Mouse (Mus musculus): ENCODE results near the gene Wdr3. TPM values are rescaled to one million over a fixed set of nuclear protein-coding genes. Genes with fewer than 3 reads are reported as not detected.

The Wdr3 gene
- polyA plus RNA-seq, 1 experiment from 2014 or later = 54.0 TPM

GRCm38 (mm10) chr3:100122445-100122844 lies 39.8 kb downstream of the Wdr3 start:
- Histone ChIP-seq H3K4me1 (no peaks in the 10 kb centered on the region), H3K4me2 (no peak overlapping the region), H3K9ac (no peak overlapping the region), H3K27ac (no peak overlapping the region), H3K36me3 (replicated peaks) (no peaks in the 10 kb centered on the region), H3K9me3 (no peaks in the 10 kb centered on the region), H3K4me3 (replicated peaks) (no peak overlapping the region), H3K27me3 (no peaks in the 10 kb centered on the region)
- ATAC-seq (ENCODE audit: low FRiP score) = no peak
- WGBS = 72% methylated on average over 1 of the region's 1 CpGs

GRCm38 (mm10) chr3:100121961-100122360 lies 40.2 kb downstream of the Wdr3 start:
- Histone ChIP-seq H3K27me3 (no peaks in the 10 kb centered on the region), H3K4me3 (replicated peaks) (no peak overlapping the region), H3K4me1 (no peaks in the 10 kb centered on the region), H3K36me3 (replicated peaks) (no peaks in the 10 kb centered on the region), H3K9ac (no peak overlapping the region), H3K9me3 (no peaks in the 10 kb centered on the region), H3K27ac (no peak overlapping the region), H3K4me2 (no peak overlapping the region)
- no peak for ATAC-seq (ENCODE audit: low FRiP score)
- 82% methylated on average over 2 of the region's 2 CpGs for WGBS

GRCm38 (mm10) chr3:100118681-100119080 lies 43.5 kb downstream of the Wdr3 start:
- Histone ChIP-seq H3K36me3 (replicated peaks) (no peaks in the 10 kb centered on the region), H3K9me3 (no peaks in the 10 kb centered on the region), H3K4me3 (replicated peaks) (no peak overlapping the region), H3K27ac (no peak overlapping the region), H3K4me1 (no peaks in the 10 kb centered on the region), H3K27me3 (no peaks in the 10 kb centered on the region), H3K4me2 (no peak overlapping the region), H3K9ac (no peak overlapping the region)
- WGBS = 75% methylated on average over 2 of the region's 2 CpGs
- ATAC-seq (ENCODE audit: low FRiP score) = no peak

GRCm38 (mm10) chr3:100106736-100107135 lies 55.5 kb downstream of the Wdr3 start:
- 78% methylated on average over 2 of the region's 2 CpGs for WGBS
- no peaks in the 10 kb centered on the region for H3K4me1 ChIP-seq
- no peak overlapping the region for H3K27ac ChIP-seq
- no peak for ATAC-seq (ENCODE audit: low FRiP score)
- H3K36me3 ChIP-seq (replicated peaks) = no peaks in the 10 kb centered on the region
- H3K4me3 ChIP-seq (replicated peaks) = no peak overlapping the region
- H3K27me3 ChIP-seq = no peaks in the 10 kb centered on the region
- H3K4me2 ChIP-seq = no peak overlapping the region
- no peak overlapping the region for H3K9ac ChIP-seq
- no peaks in the 10 kb centered on the region for H3K9me3 ChIP-seq

GRCm38 (mm10) chr3:100102386-100103092 lies 59.7 kb downstream of the Wdr3 start:
- no peak overlapping the region for H3K4me2 ChIP-seq
- no peak for ATAC-seq (ENCODE audit: low FRiP score)
- H3K9me3 ChIP-seq = no peaks in the 10 kb centered on the region
- no peak overlapping the region for H3K9ac ChIP-seq
- no peaks in the 10 kb centered on the region for H3K4me1 ChIP-seq
- H3K36me3 ChIP-seq (replicated peaks) = no peaks in the 10 kb centered on the region
- no peaks in the 10 kb centered on the region for H3K27me3 ChIP-seq
- WGBS = 96% methylated on average over 3 of the region's 3 CpGs
- H3K27ac ChIP-seq = no peak overlapping the region
- no peak overlapping the region for H3K4me3 ChIP-seq (replicated peaks)

Other genes with a start within 250 kb of the Wdr3 start
- gene Gdap2, start within 50 bp of the Wdr3 start, polyA plus RNA-seq (2016; fragmentation: Nextera tagmentation; extraction: Ambion mirVana) = 35.1 and 35.6 TPM in 2 replicates

Data from forebrain, embryonic 12.5 days (tissue).